Mouse (Mus musculus) c-Kit-negative CD71-positive TER-119-positive erythroid progenitor cells, embryonic 14.5 days (primary cell): Measurements from ENCODE around the gene Eif2ak4.

Experiments
- DNase-seq: peaks from one replicate; pipeline ENCODE4 v3.0.0-alpha.2; 2013; ENCODE audit warnings: low read depth, low spot score

Eif2ak4 gene

GRCm38 (mm10) chr2:118388341-118389335, at the start of gene Eif2ak4:
TSS of gene Eif2ak4 (plus strand) at chr2:118388618.
- peak; percentile 99 for DNase-seq

GRCm38 (mm10) chr2:118341295-118341694, 47.1 kb upstream of the Eif2ak4 start:
- DNase-seq, result no peak

DNA sequence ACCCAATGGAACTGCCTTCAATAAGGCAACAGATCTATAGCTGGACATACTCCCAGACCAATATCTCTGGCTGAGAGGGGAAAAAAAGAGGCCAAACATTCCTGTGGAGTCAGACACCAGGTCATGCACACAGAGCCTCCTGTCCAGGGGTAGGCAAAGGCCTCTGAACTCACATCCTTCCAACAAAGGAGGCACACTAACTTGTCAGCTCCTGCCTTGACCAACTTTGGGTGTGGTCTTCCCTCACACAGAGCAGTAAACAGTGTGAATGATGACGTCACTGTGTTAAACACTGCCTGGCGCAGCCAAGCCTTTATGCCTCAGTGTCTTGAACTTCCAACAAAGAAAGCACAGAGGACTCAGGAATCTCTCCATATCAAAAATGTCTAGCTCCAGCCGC, 44.5 kb upstream of the Eif2ak4 start:
- DNase-seq, result no peak

GRCm38 (mm10) chr2:118345535-118345934, 42.9 kb upstream of the Eif2ak4 start:
- DNase-seq, result no peak

DNA sequence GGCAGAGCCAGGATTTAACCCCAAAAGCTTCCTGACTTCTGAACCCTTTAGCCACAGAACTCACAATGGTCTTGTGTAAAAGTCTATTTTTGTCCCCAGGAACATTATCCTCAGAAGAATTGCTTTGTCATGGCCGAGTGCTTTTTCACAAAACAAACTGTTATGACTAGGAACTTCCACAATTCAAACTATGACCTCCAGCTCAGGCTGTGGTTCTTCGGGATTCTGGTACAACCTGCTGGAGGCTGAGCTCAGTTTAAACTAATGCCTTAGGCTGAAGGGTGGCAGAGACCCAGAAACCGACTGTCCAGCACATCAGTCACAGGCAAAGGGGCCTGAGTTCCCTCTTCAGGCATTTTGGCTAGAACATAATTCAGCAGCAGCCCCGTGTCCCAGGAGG, 34.9 kb upstream of the Eif2ak4 start:
- no peak for DNase-seq

GRCm38 (mm10) chr2:118353916-118354403, 34.5 kb upstream of the Eif2ak4 start:
- DNase-seq, result no peak

DNA sequence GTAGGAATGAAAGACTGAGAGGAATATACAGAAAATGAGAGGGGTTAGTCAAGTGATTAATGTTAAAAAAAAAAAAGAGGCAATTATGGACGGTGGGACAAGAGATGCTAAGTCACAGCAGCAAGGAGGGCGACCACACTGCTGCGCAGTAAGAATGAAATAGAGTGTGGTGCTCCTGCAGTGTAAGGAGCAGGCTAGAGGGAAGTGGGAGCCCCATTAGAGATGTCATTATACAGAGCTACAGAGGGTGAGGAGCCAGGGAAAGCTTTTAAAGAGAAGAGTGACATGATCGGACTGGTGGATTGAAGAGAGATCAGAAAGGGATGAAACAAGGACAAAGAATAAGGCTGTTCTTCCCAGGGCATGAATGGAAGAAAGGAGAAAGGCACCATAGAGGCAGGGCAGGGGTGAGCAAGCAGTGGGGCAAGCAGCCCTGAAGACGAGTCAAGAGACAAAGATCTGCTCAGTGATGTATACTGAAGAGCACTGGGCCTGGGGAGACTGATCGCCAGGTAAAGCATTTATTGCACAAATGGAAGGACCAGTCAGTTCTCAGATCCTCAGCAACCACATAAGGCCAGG, 33.2 kb upstream of the Eif2ak4 start:
- no peak for DNase-seq

GRCm38 (mm10) chr2:118371841-118372240, 16.6 kb upstream of the Eif2ak4 start:
- DNase-seq, result no peak

DNA sequence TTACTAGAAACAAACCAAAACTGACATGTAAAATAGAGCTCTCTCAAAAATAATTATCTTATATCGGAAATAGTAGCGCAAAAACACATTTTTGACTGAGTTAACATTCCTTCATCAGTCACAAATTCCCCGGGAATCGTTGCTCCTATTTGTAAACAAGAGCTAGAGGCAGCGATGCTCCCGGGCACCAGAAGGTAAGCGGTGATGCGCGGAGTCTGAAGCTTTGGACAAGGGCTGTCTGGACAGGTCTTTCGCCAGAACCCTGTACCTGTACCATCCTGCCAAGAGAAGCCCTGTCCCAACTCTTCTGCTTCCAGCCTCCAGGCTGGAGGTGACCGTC, 15.9 kb upstream of the Eif2ak4 start:
- DNase-seq, result no peak

- DNase-seq, result no peak
Measured at GRCm38 (mm10) chr2:118372901-118373571, 15.4 kb upstream of the Eif2ak4 start, which contains the start of gene Gpr176. TSS of gene Gpr176 (minus strand) at chr2:118373419.

DNA sequence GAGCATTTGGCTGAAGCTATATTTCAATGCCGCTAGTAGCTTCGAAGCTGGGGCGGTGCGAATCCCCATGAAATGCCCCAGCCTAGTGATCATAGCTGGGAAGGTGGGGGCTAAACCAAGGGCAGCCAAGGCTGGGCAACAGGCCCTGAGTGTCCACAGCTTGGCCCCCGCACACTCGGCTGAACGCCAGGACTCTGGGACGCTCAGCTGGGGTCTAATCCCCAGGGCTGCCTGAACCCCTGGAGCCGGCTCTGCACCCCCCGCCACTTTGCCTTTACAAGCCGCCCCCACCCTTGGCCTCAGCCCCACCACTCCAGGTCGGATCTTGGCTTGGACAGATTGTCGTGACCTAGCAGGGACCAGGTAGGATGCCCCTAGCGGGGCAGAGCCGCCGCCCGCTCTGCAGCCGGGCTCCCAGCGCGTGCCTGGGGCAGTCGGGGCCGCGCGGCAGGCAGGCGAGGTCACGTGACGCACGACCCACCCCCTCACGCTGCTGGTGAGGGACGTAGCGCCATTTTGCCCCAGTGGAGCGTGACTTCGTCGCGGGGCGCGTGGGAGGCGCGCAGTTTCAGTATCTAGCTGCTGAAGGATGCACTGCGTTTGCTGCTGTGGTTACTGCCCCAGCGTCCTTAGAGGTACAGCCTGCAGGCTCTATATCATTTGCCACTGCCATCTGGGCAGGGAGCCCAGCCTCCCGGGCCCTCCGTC, 14.7 kb upstream of the Eif2ak4 start:
- DNase-seq, result no peak

GRCm38 (mm10) chr2:118375522-118375921, 12.9 kb upstream of the Eif2ak4 start:
- DNase-seq, result no peak

DNA sequence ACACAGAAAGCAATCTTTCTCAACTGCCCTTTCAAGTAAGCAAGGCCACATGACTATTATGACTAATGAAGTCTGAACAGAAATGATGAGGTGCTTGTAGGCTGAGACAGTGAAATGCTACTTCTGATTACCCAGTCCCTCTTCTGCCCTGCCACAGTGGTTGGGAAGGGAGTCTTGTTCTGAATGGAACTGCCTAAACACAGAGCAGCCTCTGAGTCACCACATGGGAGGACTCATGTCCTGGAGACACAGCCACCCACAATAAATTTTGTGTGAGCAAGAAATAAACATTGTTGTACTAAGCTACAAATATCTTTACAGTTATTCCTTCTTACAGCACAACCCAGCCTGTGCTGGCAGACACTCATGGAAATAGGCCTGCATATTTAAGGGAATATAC, 12.5 kb upstream of the Eif2ak4 start:
- no peak for DNase-seq

GRCm38 (mm10) chr2:118379756-118380155, 8.7 kb upstream of the Eif2ak4 start:
- no peak for DNase-seq

DNA sequence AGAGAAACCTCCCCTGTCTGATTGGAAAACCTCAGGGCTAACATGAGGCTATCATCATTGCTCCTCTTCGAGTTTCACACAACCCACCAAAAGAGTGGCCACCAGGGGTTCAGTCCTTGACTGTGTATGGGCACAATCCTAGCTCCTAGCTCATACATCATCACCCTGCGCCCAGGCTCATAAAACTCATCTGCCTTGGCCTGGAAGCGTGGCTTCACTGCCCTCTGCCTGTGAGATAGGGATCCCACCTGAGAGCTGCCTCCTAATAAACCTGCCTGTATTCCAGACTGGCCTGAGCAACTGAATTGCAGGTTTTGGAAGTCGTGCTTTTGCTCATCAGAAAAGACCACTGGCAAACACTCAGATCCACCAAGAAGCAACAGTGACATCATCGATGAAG, 5.0 kb upstream of the Eif2ak4 start:
- no peak for DNase-seq

DNA sequence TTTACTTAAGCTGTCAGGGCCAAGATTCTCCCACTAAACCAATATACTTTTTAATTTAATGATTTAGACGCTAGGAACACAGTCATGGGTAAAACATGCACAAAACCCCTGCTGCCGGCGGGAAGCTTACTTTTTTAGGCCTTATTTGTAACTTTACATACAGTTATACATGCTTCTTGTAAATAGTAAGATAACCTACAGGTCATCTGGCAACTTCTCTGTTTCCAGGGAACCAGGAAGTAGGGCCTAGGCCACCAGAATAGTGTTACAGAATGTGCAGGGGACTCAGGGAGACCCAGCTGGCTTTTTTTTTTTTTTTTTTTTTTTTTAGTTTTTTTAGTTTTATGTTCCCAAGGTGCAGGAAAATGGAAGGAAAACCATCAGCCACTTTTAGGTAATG, 1.2 kb downstream of the Eif2ak4 start:
- no peak for DNase-seq

DNA sequence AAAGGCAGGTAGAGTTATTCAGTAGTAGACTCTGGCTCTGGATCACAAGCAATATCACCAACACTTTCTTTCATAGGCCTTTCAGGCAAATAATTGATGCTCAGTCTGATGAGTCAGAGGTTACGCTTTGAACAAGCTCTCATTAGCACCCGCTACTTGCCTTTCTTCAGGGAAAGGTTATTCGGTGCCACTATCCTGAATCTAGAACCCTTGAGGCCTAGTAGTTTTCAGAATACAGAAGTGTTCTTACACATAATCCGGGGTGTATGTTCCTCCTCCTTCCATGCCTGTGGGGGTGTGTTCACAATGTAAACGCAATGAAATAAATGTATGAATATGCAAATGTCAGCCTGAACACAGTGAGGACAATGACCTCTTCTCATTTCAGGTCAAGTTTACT, 1.7 kb downstream of the Eif2ak4 start:
- DNase-seq, result no peak

DNA sequence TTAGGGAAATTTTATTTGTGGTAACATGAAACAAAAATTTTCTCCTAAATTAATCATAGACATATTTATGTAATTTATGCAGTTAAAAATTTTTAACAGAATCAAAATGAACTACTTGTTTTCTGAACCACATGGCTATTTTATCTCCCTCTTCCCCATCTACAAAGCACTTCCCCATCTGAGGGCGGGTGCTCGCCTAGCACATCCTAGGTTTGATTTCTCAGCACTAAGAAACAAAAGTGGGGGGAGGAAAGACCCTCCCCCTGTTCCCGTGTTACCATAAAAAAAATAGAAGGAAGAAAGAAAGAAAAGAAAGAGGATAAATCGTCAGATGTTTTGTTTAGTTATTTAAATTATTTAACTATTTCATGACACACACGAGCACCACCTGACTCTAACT, 2.8 kb downstream of the Eif2ak4 start:
- no peak for DNase-seq

GRCm38 (mm10) chr2:118399751-118400150, 11.3 kb downstream of the Eif2ak4 start:
- DNase-seq, result no peak

GRCm38 (mm10) chr2:118401834-118402727, 13.7 kb downstream of the Eif2ak4 start:
- DNase-seq, result no peak

GRCm38 (mm10) chr2:118404336-118404735, 15.9 kb downstream of the Eif2ak4 start:
- DNase-seq, result no peak
